Mouse (Mus musculus) c-Kit-positive CD71-positive TER-119-negative erythroid progenitor cells, embryonic 14.5 days (primary cell): ENCODE data around the gene Snd1.
A peak's percentile ranks its signal among the peaks of the same experiment; 100 is the strongest.

Source experiments
- DNase-seq: peaks from one replicate; pipeline ENCODE4 v3.0.0-alpha.2; 2013; ENCODE audit warnings: low read depth

The Snd1 gene

GRCm38 (mm10) chr6:28474839-28475238 is at the start of gene Snd1:
Gene Snd1 (plus strand): TSS chr6:28475139.
- no peak for DNase-seq

- DNase-seq, result no peak
These were observed 47.7 kb upstream of the Snd1 start, which contains the start of gene Fscn3 for GRCm38 (mm10) chr6:28427096-28427839. Gene Fscn3 (plus strand): TSS chr6:28427789.

GRCm38 (mm10) chr6:28428290-28428689 is 46.6 kb upstream of the Snd1 start, which contains the start of gene Gcc1:
Gene Gcc1 (minus strand): TSS chr6:28428390.
- no peak for DNase-seq

GRCm38 (mm10) chr6:28429870-28430269 is 45.1 kb upstream of the Snd1 start:
- no peak for DNase-seq

- no peak for DNase-seq
These were observed 44.0 kb upstream of the Snd1 start for GRCm38 (mm10) chr6:28430795-28431537.

- DNase-seq, result no peak
These were observed 43.4 kb upstream of the Snd1 start for GRCm38 (mm10) chr6:28431538-28431855.

GRCm38 (mm10) chr6:28447937-28448336 is 27.0 kb upstream of the Snd1 start:
- DNase-seq, result no peak

- DNase-seq, result no peak
These were observed 25.7 kb upstream of the Snd1 start, which contains the start of gene Pax4 for GRCm38 (mm10) chr6:28449253-28449652. Gene Pax4 (minus strand): TSS chr6:28449353.

GRCm38 (mm10) chr6:28450481-28450880 is 24.5 kb upstream of the Snd1 start:
- DNase-seq, result no peak

- DNase-seq, result no peak
These were observed 24.0 kb upstream of the Snd1 start for GRCm38 (mm10) chr6:28450977-28451376.

GRCm38 (mm10) chr6:28459221-28459668 is 15.7 kb upstream of the Snd1 start:
- DNase-seq, result no peak

GRCm38 (mm10) chr6:28460534-28460933 is 14.4 kb upstream of the Snd1 start:
- no peak for DNase-seq

GRCm38 (mm10) chr6:28464630-28465029 is 10.3 kb upstream of the Snd1 start:
- no peak for DNase-seq

- no peak for DNase-seq
These were observed 4.8 kb upstream of the Snd1 start for GRCm38 (mm10) chr6:28470017-28470602.

- no peak for DNase-seq
These were observed 4.3 kb upstream of the Snd1 start for GRCm38 (mm10) chr6:28470621-28471020.

GRCm38 (mm10) chr6:28471284-28472035 is 3.5 kb upstream of the Snd1 start:
- no peak for DNase-seq

GRCm38 (mm10) chr6:28474211-28474610 is 728 bp upstream of the Snd1 start:
- DNase-seq, result no peak

- DNase-seq, result peak; percentile 100
These were observed 5.2 kb downstream of the Snd1 start for GRCm38 (mm10) chr6:28479865-28480751.

GRCm38 (mm10) chr6:28480752-28481492 is 6.0 kb downstream of the Snd1 start:
- peak; percentile 31 for DNase-seq

GRCm38 (mm10) chr6:28482711-28483315 is 7.9 kb downstream of the Snd1 start:
- no peak for DNase-seq
